Mouse (Mus musculus) stomach, postnatal 0 days (tissue): Measurements from ENCODE around the gene Cyth3. TPM values are rescaled to one million over a fixed set of nuclear protein-coding genes. Genes with fewer than 3 reads are reported as not detected.

Experiments used
- ATAC-seq: fragments of 200-750 bp; cut with Nextera tagmentation; 2 replicates; pipeline ENCODE4 v1.8.0; 2017; ENCODE audit not compliant: low FRiP score, low TSS enrichment
- DNase-seq: peaks from one replicate; pipeline ENCODE4 v3.0.0-alpha.2; 2016; ENCODE audit warnings: low spot score
- H3K27ac ChIP-seq: fragments of 300-500 bp; sonication (generic); replicated peaks from 2 replicates; pipeline ENCODE4 v1.5.1; 2014; ENCODE audit warnings: mild to moderate bottlenecking, control low read depth
- H3K27me3 ChIP-seq: fragments of 300-500 bp; sonication (generic); 2 replicates; pipeline ENCODE4 v1.6.1; 2014; ENCODE audit warnings: low read length; ENCODE audit not compliant: control insufficient read depth, insufficient read depth
- H3K36me3 ChIP-seq: fragments of 300-500 bp; sonication (generic); 2 replicates; pipeline ENCODE4 v1.6.1; 2014; ENCODE audit warnings: low read length, mixed read lengths; ENCODE audit not compliant: control insufficient read depth, insufficient read depth
- H3K4me1 ChIP-seq: fragments of 300-500 bp; sonication (generic); replicated peaks from 2 replicates; pipeline ENCODE4 v1.6.1; 2014; ENCODE audit warnings: antibody characterized with exemption; ENCODE audit not compliant: control insufficient read depth, insufficient read depth
- H3K4me2 ChIP-seq: fragments of 300-500 bp; sonication (generic); replicated peaks from 2 replicates; pipeline ENCODE4 v1.6.1; 2014; ENCODE audit warnings: low read depth, mild to moderate bottlenecking, control low read depth, moderate library complexity
- H3K4me3 ChIP-seq: fragments of 300-500 bp; sonication (generic); 2 replicates; pipeline ENCODE4 v1.5.1; 2014; ENCODE audit warnings: low read depth, low read length, control low read depth
- H3K9ac ChIP-seq: fragments of 300-500 bp; sonication (generic); 2 replicates; pipeline ENCODE4 v1.6.1; 2014; ENCODE audit warnings: mild to moderate bottlenecking, low read length, control low read depth, mixed read lengths
- H3K9me3 ChIP-seq: fragments of 300-500 bp; sonication (generic); 2 replicates; pipeline ENCODE4 v1.6.1; 2016; ENCODE audit warnings: low read length; ENCODE audit not compliant: control insufficient read depth
- CTCF ChIP-seq: IDR thresholded peaks from 2 replicates; pipeline ENCODE4 v1.5.1; 2016; ENCODE audit warnings: antibody characterized with exemption, low read depth, mild to moderate bottlenecking, moderate library complexity
- EP300 ChIP-seq: optimal IDR thresholded peaks from 2 replicates; pipeline ENCODE3; 2016; ENCODE audit warnings: antibody characterized with exemption
- WGBS: fragments of 180-500 bp; shearing (Covaris S2); extraction: QIAGEN DNeasy Blood & Tissue Kit; methylation state at CpG from one replicate; pipeline ENCODE4 v1.1.7; 2014; 5-methylcytosine and 5-hydroxymethylcytosine counted together
- polyA plus RNA-seq: library from polyadenylated mRNA; unstranded; fragments of >200 nt; fragmentation: Nextera tagmentation; extraction: Ambion mirVana; gene quantifications from 2 replicates; pipeline ENCODE4 v1.2.1, GENCODE M21; 2015

Gene Cyth3
- polyA plus RNA-seq, 1 experiment from 2014 or later: 32.7 TPM

DNA sequence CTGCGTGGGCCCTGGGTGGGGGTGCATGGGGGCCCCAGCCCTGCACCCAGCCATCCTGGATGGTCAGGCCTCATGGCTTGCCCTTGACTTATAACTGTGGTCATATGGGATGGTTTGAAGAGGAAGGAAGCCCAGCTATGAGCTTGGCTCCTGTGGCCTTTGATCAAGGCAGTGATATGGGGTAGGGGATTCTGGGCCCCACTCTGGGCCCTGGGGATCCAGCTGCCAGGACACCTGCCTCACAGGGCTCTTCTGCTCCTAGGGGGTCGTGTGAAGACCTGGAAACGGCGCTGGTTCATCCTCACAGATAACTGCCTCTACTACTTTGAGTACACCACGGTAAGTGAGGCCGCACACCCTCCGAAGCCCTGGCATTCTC, 84.6 kb downstream of the Cyth3 start:
- 87% methylated on average over 7 of the region's 7 CpGs for WGBS
- no peak overlapping the region for H3K27ac ChIP-seq
- no peak overlapping the region for H3K9ac ChIP-seq
- no peaks in the 10 kb centered on the region for H3K9me3 ChIP-seq
- H3K4me2 ChIP-seq: no peak overlapping the region
- TF ChIP-seq EP300: no peak
- peaks cover 35% of the 10 kb centered on the region for H3K36me3 ChIP-seq
- H3K4me3 ChIP-seq: no peak overlapping the region
- ATAC-seq (no peak), DNase-seq (no peak)
- H3K4me1 ChIP-seq: no peaks in the 10 kb centered on the region
- no peaks in the 10 kb centered on the region for H3K27me3 ChIP-seq

GRCm38 (mm10) chr5:143711326-143711725, 89.1 kb downstream of the Cyth3 start:
- Histone ChIP-seq H3K9me3 (no peaks in the 10 kb centered on the region), H3K4me2 (no peak overlapping the region), H3K4me3 (no peak overlapping the region), H3K27me3 (no peaks in the 10 kb centered on the region), H3K4me1 (no peaks in the 10 kb centered on the region), H3K36me3 (peaks cover 43% of the 10 kb centered on the region), H3K9ac (no peak overlapping the region), H3K27ac (no peak overlapping the region)
- peak; percentile 95 for TF ChIP-seq CTCF
- no peak for TF ChIP-seq EP300
- peak; percentile 74 for DNase-seq
- peak; percentile 65 for ATAC-seq
- WGBS: 13% methylated on average over 7 of the region's 7 CpGs

DNA sequence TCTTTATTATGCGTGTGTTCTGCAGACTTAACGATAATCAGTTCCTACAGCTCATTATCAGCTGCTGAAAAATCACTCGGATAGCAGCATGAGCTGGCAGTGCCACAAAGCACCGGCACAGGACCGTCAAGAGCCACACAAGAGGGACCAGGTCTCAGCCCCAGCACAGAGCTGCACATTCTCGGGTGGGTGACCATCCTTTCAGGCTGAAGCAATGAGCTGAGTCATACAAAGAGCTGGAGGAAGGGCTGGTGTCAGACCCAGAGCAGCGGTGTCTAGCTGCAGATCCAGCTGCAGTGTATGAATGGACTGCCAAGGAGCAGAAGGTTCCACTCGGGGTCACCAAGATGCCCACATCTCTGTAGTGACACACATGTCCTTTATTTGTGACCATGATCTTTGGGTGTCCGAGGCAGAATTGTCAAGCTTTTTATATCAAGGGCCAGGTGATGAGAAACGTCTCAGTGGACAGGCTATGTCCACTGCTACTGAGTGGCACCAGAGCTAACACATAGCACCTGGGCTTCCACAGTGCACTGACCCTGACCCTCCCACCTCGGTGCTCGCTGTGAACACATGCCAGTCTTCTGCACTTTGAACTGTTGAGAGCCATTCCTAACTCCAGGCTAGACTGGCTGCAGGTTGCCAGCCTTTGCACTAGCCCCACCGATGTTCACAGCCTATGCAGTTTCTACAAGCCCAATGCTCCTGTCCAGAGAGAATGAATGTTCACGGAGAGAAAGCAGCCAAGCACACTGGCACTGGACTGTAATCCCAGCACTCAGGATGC, 90.0 kb downstream of the Cyth3 start:
- Histone ChIP-seq H3K4me1 (no peaks in the 10 kb centered on the region), H3K9me3 (no peaks in the 10 kb centered on the region), H3K4me3 (no peak overlapping the region), H3K36me3 (peaks cover 49% of the 10 kb centered on the region), H3K27me3 (no peaks in the 10 kb centered on the region), H3K27ac (no peak overlapping the region), H3K4me2 (no peak overlapping the region), H3K9ac (no peak overlapping the region)
- TF ChIP-seq CTCF (no peak), EP300 (no peak)
- ATAC-seq: no peak
- WGBS: 83% methylated on average over 14 of the region's 14 CpGs
- DNase-seq: no peak

GRCm38 (mm10) chr5:143721962-143722361, 99.7 kb downstream of the Cyth3 start:
- Histone ChIP-seq H3K4me2 (no peak overlapping the region), H3K27ac (no peak overlapping the region), H3K27me3 (no peaks in the 10 kb centered on the region), H3K4me3 (no peak overlapping the region), H3K36me3 (peaks cover 34% of the 10 kb centered on the region), H3K9me3 (no peaks in the 10 kb centered on the region), H3K4me1 (no peaks in the 10 kb centered on the region), H3K9ac (no peak overlapping the region)
- no peak for TF ChIP-seq CTCF
- no peak for TF ChIP-seq EP300
- WGBS: 88% methylated on average over 7 of the region's 7 CpGs
- ATAC-seq (no peak), DNase-seq (no peak)

- ATAC-seq (no peak), DNase-seq (no peak)
- H3K4me1 ChIP-seq: no peaks in the 10 kb centered on the region
- no peak overlapping the region; the same call in 1 of the 2 replicates for H3K27ac ChIP-seq
- peak overlapping the region; percentile 92 for H3K9ac ChIP-seq
- WGBS: 6% methylated on average over 6 of the region's 6 CpGs
- TF ChIP-seq CTCF: no peak
- TF ChIP-seq EP300: no peak
- H3K36me3 ChIP-seq: no peaks in the 10 kb centered on the region
- no peaks in the 10 kb centered on the region for H3K9me3 ChIP-seq
- H3K4me2 ChIP-seq: peak overlapping the region; percentile 82
- peak overlapping the region; percentile 90 for H3K4me3 ChIP-seq
- H3K27me3 ChIP-seq: no peaks in the 10 kb centered on the region
These were observed 108.7 kb downstream of the Cyth3 start for GRCm38 (mm10) chr5:143730915-143731314.

DNA sequence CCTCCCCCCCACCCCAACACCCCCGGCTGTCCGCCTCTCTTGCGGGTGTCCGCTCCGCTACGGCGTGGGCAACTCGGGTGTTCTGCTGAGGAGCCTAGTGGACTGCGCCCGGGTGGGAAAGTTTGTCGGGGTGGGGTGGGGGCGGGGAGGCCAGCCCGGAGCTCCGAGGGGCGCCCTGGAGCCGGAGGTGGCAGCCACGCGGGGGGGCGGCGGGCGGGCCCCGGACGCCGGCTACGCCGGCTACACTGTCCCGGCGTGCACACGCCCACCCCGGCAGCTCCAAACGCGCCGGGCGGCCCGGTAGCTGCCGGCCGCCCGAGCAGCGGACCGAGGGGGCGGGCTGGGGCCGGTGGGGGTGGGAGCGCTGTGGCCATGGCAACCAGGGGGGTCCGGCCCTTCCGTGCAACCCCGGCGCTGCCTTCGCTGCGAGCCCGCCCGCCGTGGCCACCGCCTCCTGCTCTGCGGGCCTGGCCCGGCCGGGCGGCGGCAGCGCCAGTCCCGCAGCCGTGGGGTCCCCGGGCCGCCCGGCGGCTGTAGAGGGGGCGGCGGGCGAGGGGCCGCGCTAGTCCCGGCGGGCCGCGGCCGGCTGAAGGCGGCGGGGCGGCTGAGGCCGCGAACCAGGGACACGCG, 109.4 kb downstream of the Cyth3 start:
- ATAC-seq (peak; percentile 9), DNase-seq (peak; percentile 58)
- H3K4me2 ChIP-seq: peak overlapping the region; percentile 82
- no peaks in the 10 kb centered on the region for H3K4me1 ChIP-seq
- peak overlapping the region; percentile 92 for H3K9ac ChIP-seq
- whole genome bisulfite sequencing: 1% methylated on average over 18 of the region's 82 CpGs
- no peaks in the 10 kb centered on the region for H3K9me3 ChIP-seq
- H3K36me3 ChIP-seq: no peaks in the 10 kb centered on the region
- TF ChIP-seq EP300: no peak
- no peak for TF ChIP-seq CTCF
- peak overlapping the region; percentile 90 for H3K4me3 ChIP-seq
- no peaks in the 10 kb centered on the region for H3K27me3 ChIP-seq
- peak overlapping the region; percentile 95 for H3K27ac ChIP-seq
